Mouse (Mus musculus) T-helper 17 cell (primary cell): Measurements from ENCODE around the gene Dab1.

Experiments used
- in situ Hi-C, 2 experiments: fragments of 300-600 bp; cut with MboI, MseI; formaldehyde crosslinking; loops; 1 replicate in 1 of 2; 2 replicates in 1 of 2; pipeline ENCODE4 v1.15.1; 2025; ENCODE audit warnings: high pct_unique_total_duplicates in 2 of 2

Gene Dab1

DNA sequence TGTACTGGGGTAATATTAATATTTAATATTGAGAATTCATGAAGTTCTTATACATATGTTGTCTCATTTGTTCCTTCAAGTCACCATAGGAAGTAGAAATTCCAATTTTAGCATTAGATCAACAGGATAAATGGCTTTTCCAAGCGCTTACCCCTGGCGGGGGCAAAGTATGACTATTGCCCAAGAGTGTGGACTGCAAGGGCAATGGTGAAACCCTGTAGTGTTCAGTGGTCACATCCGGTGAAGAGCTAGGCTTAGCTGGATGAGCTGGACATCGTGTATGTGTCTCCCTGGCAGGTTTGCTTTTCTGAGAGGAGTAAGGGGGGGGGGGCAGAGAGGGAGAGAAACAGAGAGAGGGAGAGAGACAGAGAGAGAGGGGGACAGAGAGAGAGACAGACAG lies 819.6 kb downstream of the Dab1 start:
- in situ Hi-C loops = no loop called here

DNA sequence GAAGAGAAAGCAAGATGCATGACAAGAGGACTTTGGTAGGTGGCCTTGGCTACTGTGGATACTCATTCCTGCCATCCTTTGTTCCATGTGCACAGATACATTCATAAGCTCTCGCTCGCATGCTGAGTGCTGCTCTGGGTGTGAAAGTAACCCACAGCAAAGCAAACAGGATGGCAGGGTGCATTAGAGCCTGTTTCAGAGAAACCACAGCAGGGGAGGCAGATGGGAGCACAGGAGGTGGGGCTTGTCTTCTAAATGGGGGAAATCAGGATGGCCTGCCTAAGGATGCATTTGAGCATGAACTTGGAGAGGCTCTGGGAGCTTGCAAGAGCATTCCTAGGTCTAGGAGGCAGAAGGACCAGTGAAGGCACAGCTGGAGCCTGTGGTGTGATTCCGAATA lies 820.5 kb downstream of the Dab1 start:
- in situ Hi-C loops = no loop called here

DNA sequence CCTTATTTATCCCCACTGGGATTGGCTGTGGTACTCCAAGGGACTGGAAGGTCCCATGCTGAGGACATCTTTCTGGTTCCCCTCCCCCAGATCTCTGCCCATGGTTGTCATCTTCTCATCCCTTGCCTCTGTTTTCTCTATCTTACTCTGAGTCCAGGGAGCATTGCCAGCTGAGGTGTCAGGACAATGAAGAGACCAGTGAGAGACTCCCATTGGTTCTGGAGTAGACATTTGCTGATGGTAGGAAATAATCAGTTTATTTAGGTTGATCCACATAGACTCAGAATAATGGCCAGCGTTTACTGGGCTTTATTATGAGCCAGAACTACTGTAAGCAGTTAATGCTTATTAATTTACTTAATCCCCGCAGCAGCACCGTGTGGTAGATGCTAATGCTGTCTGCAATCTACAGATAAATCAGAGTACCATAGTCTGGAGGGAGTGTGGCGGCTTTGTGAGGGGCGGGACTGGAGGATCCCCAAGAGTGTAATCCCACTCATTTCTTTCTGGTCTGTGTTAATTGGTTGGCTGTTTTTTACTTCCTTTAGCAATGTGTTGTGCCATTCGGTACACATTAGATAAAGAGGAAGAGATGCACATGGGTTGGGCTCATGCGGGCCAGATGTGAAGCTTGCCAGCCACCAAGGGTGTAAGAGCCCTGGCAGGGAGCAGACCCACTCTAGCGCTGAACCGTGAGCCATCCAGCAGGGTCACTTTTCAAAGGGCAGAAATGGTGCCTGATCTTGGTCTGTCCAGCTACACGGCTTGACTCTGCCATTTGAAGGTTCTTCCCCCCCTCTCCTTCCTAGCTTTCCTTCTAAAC lies 824.0 kb downstream of the Dab1 start:
- in situ Hi-C loops = no loop called here

DNA sequence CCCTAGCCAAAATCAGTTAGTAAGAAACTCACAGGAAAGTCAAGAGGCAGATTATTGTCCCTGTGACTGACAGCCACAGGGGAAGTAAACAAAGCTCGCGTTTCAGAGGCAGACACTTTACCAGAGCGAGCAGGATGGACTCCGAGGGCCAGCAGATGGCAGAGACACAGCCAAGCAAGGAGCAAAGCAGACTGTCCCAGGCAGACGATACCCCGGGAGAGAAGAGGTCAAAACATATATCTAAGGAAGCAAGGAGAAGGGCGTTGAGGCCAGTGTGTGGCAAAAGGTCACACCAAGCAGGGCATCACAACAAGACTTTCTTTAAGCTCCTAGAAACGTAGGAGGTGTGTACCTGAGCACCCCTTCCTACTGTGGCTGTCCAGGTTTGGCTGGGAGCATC lies 824.6 kb downstream of the Dab1 start:
- in situ Hi-C loops = no loop called here

DNA sequence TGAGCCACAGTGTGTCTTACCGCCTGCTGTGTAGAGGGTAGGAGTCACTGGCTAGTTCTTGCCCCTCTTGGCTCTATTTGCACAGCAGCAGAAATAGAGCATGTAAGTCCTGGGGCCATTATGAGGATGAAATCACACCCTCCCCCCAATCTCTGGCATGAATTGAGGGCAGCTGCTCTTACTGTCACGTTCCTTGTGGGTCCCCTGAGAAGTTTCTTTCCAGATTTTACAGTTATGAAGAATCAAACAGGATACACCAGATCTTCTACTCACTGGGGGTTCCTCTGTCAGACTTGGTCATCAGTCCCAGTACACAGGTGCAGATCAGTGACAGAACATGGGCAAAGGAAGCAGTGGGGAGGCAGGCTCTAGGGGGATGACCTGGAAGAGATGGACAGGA lies 825.8 kb downstream of the Dab1 start:
- in situ Hi-C loops = no loop called here

DNA sequence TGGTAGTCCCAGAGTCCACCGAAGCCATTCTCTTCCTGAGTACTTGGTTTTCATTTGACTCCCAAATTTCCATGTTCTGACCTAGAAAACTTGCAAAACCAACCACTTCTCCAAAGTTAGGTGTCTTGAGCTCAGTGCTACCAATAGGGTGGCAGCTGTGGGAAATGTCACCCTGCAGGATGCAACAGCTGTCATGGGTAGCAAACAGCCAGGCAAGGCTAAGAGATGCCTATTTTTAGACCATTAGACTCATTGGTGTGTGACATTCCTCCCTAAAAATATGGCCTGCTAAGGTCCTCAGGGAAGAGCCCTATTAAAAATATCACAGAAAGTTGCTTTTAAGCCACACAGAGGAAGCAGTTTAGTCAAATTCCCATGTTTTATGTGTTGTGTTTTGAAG lies 829.0 kb downstream of the Dab1 start:
- in situ Hi-C loops = no loop called here

DNA sequence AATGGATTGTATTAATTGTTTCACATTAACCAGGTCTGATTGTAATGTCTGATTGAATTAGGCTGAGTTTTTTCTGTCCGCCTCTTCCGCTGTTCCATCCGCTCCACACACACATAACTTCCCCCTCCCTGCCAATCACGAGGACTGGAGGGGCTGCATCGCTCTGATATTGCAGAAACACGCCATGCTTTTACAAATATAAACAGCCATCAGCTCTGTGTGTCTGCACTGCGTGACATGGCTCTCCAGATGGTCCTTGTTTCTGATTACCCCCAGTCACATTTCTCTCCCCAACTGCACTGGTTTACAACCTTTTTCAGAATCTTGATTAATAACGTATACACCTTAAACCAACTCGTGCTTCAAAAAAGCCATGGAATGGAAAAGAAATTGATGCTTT lies 831.5 kb downstream of the Dab1 start:
- in situ Hi-C loops = no loop called here

DNA sequence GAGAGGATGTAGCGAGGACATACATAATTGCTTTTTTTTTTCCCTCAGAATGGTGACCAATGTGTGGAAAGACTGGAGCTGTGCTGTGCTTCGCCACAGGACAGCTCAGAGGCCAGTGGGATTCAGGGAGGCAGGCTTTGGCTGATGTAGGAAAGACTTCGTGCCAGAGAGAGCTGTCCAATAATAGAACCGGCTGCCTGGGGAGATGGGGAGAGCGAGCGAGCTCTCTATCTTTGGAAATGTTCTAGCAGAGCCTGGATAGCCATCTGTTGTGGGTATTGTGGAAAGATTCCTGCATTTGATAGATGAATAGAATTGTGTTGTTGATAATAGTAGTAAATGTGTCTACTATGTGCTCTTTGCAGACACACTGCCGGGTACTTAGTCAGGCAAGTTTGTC lies 833.4 kb downstream of the Dab1 start:
- in situ Hi-C loops = no loop called here

DNA sequence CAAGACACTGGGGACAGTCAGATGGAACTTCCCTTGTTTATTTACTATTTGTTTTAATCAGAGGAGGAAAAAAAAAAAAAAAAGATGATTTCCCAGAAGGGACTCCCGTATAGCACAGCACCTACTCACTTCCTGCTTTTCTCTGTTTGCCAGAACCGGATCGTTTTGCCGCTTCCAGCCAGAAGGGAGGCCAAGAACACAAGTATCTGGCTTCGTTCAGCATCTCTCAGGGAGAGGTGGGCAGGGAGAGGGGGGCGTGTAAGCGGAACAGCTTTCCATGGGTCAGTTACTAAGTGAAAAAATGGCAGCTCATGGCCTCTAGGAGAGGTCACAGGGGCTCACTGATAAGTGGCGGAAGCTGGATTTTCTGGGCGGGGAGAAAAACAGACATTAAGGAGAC lies 836.0 kb downstream of the Dab1 start:
- in situ Hi-C loops = no loop called here

DNA sequence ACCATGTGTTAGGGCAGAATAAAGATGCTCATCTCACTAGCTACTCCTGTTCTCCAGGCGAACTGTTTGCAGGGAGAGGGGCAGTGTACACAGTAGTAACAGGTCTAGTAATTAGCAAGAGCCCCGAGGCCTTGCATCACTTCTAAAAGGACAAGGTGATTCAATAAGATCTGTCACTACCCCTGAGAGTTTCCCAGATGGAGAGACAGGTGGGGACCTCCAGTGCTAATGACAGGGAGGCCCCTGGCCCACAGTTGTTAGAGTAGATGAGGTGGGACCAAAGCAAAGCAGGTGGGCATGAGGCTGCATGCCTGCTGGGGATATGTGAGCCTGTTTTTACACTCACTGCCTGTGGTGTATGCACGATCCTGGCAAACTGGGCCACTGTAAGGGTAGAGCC lies 836.6 kb downstream of the Dab1 start:
- in situ Hi-C loops = no loop called here

DNA sequence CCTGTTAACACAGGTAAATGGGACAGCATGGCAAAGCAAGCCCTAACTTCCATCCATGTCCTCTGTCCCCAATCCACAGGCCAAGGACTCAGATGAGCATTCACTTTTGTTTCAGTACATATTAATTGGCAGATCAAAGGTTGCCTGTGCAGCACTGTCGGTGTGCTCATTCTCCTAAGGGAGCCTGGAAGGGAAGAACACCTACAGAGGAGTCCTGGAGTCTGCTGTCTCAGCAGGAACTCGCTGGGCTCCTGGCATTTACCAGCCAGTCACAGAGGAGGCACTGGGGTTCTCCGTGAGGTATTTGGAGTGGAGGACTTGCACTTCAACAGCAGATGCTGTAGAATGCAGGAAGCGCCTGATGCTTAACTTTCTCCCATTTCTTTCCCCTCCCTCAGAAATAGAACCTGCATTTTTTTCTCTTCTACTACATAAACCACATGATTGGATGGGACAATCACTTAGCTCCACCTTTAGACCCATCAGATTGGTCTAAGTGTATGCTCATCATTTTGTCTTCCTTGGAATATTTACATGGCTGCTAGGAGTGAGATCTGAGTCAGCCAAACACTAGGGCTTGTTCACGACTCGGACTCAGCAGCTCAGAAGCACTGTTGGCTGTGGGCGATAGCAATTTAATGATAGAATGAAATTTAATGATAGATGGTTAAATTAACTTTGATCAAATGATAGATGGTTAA lies 837.2 kb downstream of the Dab1 start:
- in situ Hi-C loops = no loop called here

DNA sequence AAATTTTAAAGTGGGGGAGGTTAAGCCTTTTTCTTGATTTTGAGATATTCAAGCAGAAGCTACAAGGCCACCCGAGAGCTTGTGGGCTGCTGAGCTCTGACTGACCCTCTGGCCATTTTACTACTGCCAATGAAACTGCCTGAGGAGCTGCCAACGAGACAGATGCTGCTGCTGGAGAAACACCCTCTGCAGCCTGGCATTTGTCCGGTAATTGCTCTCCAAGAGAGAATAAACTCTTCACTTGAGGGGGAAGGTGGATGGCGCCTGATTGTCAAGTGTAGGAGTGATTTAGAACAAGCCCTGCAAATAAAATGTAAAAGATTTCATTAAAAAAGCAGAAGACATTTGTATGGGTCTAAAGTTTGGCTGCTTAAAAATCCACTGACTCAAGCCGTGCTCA lies 839.6 kb downstream of the Dab1 start:
- in situ Hi-C loops = no loop called here

DNA sequence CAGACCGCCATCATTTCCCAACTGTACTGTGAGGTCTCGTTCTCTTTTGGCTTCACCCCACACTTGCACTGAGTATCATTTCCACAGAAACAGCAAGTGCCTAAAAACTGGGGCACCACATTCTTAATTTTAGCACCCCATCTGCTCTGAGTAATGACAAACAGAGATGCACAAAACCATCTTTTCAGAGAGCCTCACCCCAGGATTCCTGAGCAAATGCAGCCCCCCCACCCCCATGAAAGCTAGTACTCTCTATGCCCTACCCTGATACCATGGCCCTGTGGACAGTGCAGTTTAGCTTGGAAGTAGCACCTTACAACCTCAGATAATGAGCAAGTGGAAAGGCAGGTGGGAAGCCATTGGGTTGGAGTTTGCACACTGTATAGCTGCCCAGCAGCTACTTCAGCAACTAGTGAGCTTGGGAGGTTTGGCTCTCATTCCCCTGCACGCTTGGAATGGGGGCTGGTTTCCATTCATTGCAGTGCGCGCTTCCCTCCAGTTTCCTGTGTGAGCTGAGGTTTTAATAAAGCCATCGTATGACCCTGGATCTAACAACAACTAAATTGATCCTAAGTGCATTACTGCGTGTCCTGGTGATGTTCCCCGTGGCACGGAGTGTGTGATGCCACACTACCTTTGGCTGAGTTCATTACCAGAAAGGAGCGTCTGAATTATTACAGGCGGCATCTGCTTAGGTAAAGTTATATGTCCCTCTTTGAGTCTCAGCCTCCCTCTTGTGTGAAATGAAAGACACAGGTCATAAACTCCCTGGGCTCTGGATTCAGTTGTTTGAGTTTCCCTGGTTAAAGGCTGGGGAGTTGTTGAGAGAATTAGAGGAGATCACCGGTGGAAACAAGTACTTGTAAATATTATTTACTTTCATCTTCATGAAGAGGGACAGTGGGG lies 842.2 kb downstream of the Dab1 start:
- in situ Hi-C loops = no loop called here

DNA sequence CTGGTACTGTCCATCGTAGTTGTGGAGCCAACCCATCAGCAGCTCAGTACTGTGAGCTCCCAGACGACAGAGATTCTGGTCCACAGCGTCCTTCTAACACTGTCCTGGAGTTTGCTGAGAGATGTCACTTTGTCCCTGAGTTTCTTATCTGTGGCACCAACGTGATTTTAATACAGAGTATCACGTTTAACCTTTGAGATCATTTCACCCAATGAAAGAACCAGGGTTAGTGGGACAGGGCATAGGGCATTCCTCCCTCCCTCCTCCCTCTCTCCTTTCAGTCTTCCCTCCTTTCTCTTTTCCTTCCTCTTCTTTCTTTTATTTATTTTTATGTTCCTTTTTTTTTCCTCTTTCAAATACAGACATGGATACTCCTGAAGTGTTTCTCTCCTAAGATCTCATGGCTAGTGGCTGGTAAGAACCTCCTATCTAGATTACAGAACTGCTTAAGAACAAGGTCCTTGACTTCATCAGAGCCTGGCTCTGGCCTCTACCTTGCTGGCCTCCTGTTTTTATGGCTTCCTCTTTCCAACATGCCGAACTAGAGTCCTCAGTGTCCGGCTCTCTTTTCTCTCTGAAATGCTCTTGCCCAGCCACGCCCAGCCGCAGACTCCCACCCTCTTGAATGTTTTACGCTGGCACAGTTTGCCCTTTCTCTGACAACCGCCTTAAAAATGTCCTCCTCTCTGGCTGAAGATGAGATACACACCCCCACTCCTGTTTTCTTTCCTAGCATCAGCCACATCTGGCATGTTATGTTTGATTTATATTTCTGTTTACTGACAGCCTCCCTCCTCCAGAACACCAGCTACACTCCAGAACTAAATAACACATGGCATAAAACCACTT lies 844.0 kb downstream of the Dab1 start:
- in situ Hi-C loops = no loop called here

DNA sequence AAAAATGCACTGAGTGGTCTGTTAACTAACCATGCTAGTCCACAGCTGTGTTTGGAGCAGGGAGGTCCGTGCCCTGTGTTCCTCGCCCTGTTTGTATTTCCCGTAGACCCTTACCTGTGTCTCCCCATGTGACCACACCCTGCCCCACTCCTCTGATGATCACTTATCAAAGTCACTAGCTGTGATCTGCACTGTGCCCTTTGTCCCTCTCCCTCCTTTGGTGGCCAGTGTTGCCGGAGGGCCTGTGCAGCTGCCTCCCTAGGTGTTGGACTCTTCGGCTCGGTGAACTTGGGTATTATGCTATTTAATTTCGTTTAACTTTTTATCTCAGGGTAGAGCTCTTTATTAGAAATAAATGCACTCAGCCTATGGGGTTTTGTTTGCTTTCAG lies 844.6 kb downstream of the Dab1 start:
- in situ Hi-C loops = no loop called here

DNA sequence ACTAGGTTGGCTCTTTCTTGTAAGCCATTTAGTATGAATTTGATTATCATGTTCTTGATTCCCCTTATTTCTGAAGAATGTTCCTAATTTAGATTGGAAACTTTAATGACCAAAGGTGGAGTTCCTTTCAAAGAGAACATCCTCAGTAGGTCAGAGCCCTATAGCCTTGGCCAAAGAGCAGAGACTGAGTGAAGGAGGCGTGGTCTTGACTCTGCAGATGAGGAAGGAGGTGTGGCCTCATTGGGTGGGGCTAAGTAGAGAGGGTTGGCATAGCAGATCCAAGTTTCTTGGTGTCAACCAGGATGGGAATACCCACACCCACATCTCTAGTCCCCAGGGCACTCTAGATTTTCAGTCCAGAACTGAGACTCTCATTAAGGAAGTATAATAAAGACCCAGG lies 846.4 kb downstream of the Dab1 start:
- in situ Hi-C loops = no loop called here

DNA sequence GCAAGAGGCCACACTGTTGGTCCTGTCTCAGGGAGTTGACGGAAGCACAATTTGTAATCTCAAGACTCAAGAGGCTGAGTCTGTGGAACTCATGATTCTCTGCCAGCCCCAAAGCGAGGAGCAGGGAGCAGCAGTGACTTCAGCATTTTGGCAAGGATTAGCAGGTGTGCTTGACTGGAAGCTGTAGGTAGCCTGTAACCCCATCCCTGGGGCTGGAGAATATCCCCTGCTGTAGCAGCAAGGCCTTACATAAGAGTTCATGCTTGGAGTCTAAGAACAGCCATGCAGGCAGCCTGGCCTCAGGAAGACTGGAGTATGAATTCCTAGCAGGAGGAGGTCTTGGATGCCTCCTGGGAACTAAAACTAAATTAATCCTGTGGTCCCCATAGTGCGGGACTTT lies 849.5 kb downstream of the Dab1 start:
- in situ Hi-C loops = no loop called here

DNA sequence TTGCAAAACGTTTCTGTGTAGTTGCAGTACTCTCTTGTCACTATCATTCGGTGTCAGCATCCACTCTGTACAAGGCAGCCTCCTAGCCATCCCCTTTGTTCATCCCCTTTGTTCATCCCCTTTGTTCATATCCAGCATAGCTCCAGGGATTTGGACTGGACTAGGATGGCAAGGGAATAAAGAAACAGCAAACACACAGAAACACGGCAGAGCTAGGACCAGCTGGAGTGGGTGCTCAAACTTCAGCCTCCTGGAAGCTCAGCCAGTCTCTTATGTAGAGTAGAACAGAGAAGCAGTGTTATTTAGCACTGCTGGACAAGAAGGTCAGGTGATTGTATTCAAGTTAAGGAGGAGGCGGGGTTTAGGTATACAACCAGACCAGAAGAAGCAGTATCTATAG lies 853.8 kb downstream of the Dab1 start:
- in situ Hi-C loops = no loop called here

DNA sequence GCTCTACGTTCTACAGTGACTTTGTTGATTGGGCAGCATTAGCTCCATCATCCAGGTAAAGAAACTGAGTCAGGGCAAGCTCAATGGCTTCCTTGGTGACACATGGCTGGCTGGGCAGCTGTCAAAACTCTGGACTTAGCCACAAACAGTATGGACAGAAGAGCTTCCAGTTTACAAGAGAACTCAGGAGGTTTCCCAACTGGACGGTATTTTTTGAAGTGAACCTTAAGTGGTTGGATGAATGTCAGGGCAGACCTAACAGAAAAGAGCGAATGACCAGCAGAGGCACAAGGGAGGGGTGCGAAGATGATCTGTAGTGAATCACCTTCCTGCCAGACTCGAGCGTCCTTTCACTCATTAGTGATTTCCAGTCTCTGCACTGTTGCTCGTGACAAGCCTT lies 857.7 kb downstream of the Dab1 start:
- in situ Hi-C loops = no loop called here

DNA sequence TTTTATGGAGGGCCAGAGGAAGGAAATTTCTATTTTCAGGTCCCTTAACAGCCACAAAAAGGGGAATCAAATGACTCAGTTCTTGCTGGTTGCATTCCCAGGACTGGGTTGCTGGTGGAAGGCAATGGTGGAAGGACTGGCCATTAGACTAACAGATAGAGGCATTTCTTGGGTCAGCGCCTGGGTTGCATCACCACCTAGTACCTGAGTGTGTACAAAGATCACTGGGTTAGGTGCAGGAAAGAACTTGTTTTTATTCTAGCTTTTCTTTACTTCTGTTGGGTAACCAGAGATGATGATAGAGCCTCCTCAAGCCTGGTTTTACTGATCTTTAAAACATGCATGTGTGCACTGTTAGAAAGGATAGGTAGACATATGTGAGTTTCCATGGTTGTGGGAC lies 864.8 kb downstream of the Dab1 start:
- in situ Hi-C loops = no loop called here

DNA sequence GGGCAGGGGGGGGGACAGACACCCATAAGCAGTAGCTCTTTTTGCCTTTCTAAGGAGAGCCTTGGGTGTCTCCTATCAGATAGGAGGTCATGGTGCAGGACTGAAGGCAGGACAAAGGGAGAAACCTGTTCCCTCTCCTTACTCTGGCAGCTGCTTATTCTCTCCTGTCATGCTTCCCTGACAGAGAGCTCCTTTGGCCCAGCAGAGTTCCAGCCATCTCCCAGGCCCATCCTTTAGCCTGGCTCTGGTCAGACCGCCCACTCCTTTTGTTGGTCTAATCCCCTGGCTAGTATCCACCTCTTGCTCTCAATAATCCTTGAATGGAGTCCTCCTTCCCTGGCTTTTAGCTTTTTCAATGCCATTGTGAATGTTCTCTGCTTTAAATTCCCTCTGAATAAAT lies 878.1 kb downstream of the Dab1 start:
- in situ Hi-C loops = no loop called here
